Mouse (Mus musculus): ENCODE measurements around the gene Tdg.

Tdg gene

DNA sequence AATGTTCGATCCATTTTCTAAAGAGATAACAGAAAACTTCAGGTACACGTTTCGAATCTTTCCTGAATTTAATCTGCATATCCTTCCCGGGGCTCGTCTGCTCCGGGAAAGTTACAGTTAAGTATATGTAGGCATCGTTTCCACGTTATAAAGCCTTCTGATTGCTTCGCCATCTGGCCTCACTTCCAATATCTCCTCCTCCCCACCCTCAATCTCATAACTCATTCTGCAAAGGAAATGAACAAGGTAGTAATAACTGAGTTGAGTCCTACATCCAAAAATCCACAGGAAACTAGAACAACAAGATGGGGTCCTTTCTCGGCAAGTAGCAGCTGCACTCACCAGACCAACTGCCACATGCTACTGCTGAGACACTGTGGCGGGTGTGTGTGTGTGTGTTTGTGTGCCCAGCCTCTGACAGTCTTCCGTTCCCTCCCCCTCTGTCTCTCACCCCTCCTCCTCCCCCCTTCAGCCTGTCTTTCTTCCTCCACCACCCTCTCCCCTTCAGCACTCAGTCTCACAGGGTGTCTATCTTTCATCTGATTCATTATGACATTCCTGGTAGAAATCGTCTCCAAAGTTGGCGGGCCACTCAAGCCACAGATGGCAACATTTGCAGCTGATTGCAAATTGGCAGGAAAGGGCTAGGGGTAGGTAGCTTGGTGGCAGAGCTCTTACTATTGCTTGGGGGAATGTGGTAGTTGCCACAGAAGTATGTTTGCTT, 32.8 kb downstream of the Tdg start:
- peak; percentile 71 for DNase-seq (ENCODE audit: low read depth, low spot score)

DNA sequence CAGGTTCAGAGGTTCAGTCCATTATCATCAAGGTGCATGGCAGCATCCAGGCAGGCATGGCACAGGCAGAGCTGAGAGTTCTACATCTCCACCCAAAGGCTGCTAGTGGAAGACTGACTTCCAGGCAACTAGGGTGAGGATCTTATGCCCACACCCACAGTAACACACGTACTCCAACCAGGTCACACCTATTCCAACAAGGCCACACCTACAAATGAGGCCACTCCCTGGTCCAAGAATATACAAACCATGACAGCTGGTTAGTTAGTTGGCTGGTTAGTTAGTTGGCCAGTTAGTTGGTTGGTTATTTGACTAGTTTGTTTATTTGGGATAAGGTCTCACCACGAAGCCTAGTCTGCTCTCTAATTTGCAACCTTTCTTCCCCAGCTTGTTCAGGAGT, 33.7 kb downstream of the Tdg start:
- DNase-seq (ENCODE audit: low read depth, low spot score): no peak

- DNase-seq (ENCODE audit: low read depth, low spot score): no peak
These were observed 36.3 kb downstream of the Tdg start for GRCm38 (mm10) chr10:82665951-82666350.

DNA sequence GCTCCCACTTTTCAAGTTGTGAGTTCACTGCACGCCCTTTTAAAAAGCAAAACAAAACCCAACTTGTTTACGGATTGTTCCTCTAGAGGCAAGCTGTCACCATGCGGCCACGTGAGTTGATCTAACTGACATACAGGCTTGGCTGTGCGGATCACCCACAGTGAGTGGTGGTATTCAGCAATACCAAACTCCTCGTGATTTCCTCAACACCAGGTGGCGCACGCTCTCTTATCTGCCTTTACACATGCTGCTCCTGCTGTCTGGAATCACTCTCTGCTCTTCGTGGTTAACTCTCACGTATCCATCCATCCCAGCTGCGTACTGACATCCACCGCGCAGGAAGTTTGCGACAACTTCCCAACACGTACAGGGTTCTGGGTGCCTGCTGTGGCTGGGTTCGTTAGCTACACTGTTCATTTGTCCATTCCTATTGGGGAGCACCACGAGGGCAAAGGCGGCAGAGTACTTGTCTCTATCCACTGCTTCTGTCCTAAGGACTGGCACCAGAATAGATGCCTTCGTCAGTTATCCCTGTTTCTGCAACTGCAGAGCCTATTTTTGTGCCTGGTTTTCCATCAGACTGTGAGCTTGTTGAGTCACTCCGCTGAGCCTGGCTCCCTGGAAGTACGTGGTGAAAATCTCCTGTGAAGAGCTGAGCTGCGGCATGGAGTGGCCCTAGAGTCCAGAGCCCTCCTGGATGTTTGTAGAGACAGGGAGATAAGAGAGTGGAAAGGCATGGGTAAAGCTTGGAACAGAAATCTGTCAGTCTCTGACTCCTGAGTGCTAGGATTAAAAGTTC, 37.0 kb downstream of the Tdg start:
- DNase-seq (ENCODE audit: low read depth, low spot score): peak; percentile 69

DNA sequence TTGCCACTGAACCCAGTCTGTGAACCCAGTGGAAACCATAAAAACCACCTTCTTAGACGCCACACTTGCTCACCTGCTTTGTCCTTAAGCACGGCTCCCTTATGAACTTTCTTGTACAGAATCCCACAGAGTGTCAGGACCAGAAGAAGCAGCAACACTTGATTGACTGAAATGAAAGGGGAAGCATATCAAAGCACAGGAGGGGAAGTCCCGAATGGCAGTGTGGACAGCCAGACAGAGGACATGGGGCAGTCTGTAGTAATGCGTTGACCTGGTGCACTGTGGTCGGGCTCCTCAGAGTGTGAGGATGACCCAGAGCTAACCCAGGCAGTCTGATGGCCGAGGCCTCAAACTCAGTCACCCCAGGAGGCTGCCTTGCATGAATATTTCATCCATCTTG, 40.6 kb downstream of the Tdg start:
- no peak for DNase-seq (ENCODE audit: low read depth, low spot score)

- no peak for DNase-seq (ENCODE audit: low read depth, low spot score)
These were observed 47.3 kb downstream of the Tdg start for GRCm38 (mm10) chr10:82676949-82677348.

- DNase-seq (ENCODE audit: low read depth, low spot score): no peak
These were observed 51.1 kb downstream of the Tdg start for GRCm38 (mm10) chr10:82680769-82681168.

DNA sequence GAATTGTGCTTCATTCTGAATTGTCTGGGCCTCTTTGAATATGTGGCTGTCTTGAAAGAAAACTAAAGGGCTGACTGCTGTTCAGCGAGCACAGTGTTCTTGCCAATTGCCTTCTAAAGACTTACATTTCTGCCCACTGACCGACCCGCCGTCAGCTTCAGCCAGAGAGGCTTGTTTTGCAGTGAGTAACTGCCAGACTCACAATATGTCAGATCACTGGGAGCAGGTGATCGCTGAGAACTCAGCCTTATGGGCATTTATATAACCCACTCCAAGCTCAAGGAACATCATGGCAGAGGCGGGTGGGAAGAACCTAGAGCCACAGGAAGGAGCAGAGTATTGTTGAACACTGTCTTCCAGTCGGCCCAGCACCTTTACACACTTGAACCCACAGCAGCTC, 52.0 kb downstream of the Tdg start:
- no peak for DNase-seq (ENCODE audit: low read depth, low spot score)

DNA sequence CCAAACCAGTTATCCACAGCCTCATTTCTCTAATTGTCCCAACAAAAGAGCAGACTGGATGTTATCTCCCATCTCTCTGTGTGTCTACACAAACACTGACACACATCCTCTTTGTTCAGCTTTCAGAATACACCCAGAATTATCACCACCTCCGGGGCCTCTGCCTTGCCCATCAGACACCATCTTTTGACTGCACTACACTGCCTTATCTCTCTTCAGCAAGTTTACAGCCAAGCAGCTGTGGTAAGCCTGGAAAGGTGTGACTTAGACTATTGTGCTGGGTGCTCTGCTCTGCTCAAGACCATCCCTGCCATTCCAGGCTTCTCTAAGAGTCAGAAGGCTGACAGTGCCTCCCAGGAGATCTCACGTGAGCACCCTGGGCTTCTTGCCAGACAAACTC, 55.8 kb downstream of the Tdg start:
- no peak for DNase-seq (ENCODE audit: low read depth, low spot score)

GRCm38 (mm10) chr10:82689681-82690211, 60.1 kb downstream of the Tdg start:
- no peak for DNase-seq (ENCODE audit: low read depth, low spot score)

GRCm38 (mm10) chr10:82690494-82690893, 60.9 kb downstream of the Tdg start, which contains the start of gene Glt8d2:
Gene Glt8d2 (minus strand): TSS chr10:82690650.
- no peak for DNase-seq (ENCODE audit: low read depth, low spot score)

DNA sequence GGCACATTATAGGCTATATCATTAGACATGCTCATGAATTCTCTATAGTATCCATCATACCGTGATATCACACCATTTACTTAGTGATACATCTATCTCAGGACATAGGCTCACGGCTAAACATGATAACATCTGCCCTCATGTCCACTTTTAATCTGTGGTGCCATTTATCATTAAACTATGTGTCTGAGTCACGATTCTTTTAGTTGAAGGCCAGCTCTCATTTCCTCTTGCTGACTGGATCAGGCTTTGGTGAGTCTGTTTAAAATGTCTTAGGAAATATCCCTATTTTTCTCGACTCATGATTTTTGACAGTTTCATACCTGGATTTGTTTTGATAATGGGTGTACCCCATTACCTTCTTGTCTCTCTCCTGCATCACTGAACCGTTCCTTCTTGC, 66.3 kb downstream of the Tdg start, which contains the start of gene Hcfc2:
Hcfc2 (plus strand) TSS at position 205 of the 400 bp plus-strand sequence.
- DNase-seq (ENCODE audit: low read depth, low spot score): no peak

DNA sequence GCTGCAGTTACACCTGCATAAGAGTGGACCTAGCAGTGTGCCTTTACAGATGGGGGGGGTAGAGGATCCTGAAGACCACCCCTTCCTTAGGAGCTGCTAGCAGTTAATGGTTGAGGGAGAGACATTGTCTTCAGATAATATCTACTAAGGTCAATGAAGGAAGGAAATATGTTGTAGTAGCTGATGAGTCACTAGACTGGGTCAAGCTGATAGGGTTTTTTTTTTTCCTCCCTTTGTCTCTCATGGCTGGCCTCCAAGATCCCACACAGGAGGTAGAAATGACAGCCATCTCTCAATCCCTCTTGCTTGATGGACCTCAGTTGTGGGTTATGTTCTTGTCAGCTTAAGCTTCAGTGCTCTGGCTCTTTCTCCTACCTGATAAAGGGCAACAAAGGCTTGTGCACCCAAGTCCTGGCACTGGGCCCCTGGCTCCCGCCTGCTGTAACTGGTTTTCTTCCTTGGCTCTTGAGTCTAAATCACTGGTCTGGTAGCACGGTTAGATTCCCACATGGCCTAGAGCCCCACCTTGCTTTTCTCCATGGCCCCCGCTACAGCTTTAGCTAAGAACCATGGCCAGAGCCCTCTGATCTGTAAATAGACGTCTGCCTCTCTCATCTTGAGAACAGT, 66.9 kb downstream of the Tdg start:
- no peak for DNase-seq (ENCODE audit: low read depth, low spot score)

GRCm38 (mm10) chr10:82697305-82697898, 67.8 kb downstream of the Tdg start:
- no peak for DNase-seq (ENCODE audit: low read depth, low spot score)

GRCm38 (mm10) chr10:82698712-82699261, 69.2 kb downstream of the Tdg start:
- peak; percentile 77 for DNase-seq (ENCODE audit: low read depth, low spot score)

GRCm38 (mm10) chr10:82699296-82699941, 69.8 kb downstream of the Tdg start:
- DNase-seq (ENCODE audit: low read depth, low spot score): no peak

Data from brain, embryonic 18.5 days (tissue).